Mouse (Mus musculus) limb, embryonic 12.5 days (tissue): ENCODE measurements around the gene Lpgat1. TPM values are rescaled to one million over a fixed set of nuclear protein-coding genes. Genes with fewer than 3 reads are reported as not detected.

Source experiments
- ATAC-seq: fragments of 200-750 bp; cut with Nextera tagmentation; 2 replicates; pipeline ENCODE4 v1.8.0; 2017; ENCODE audit warnings: low read depth, moderate TSS enrichment; ENCODE audit not compliant: insufficient number of reproducible peaks, insufficient read depth, low FRiP score, low TSS enrichment
- H3K27ac ChIP-seq: fragments of 300-500 bp; sonication (generic); 2 replicates; pipeline ENCODE4 v1.5.1; 2016; ENCODE audit warnings: mild to moderate bottlenecking, moderate library complexity
- H3K27me3 ChIP-seq: fragments of 300-500 bp; sonication (generic); 2 replicates; pipeline ENCODE4 v1.6.1; 2016; ENCODE audit warnings: mild to moderate bottlenecking, moderate library complexity
- H3K36me3 ChIP-seq: fragments of 300-500 bp; sonication (generic); 2 replicates; pipeline ENCODE4 v1.6.1; 2016; ENCODE audit warnings: mild to moderate bottlenecking, moderate library complexity
- H3K4me1 ChIP-seq: fragments of 300-500 bp; sonication (generic); replicated peaks from 2 replicates; pipeline ENCODE4 v1.6.1; 2016
- H3K4me2 ChIP-seq: fragments of 300-500 bp; sonication (generic); 2 replicates; pipeline ENCODE4 v1.6.1; 2016; ENCODE audit warnings: mild to moderate bottlenecking, moderate library complexity
- H3K4me3 ChIP-seq: fragments of 300-500 bp; sonication (generic); replicated peaks from 2 replicates; pipeline ENCODE4 v1.5.1; 2016; ENCODE audit warnings: mild to moderate bottlenecking
- H3K9ac ChIP-seq: fragments of 300-500 bp; sonication (generic); replicated peaks from 2 replicates; pipeline ENCODE4 v1.6.1; 2016; ENCODE audit warnings: mild to moderate bottlenecking, moderate library complexity
- H3K9me3 ChIP-seq: fragments of 300-500 bp; sonication (generic); 2 replicates; pipeline ENCODE4 v1.6.1; 2016; ENCODE audit warnings: mild to moderate bottlenecking, moderate library complexity
- WGBS: fragments of 180-500 bp; shearing (Covaris S2); methylation state at CpG from one replicate; pipeline ENCODE4 v1.1.7; 2016; 5-methylcytosine and 5-hydroxymethylcytosine counted together
- polyA plus RNA-seq: library from polyadenylated mRNA; unstranded; fragments of >200 nt; fragmentation: Nextera tagmentation; extraction: Ambion mirVana; gene quantifications from 2 replicates; pipeline ENCODE4 v1.2.1, GENCODE M21; 2016

Gene Lpgat1
- polyA plus RNA-seq, 1 experiment from 2014 or later = 51.0 TPM

GRCm38 (mm10) chr1:191736425-191736824, 18.8 kb downstream of the Lpgat1 start:
- ATAC-seq = no peak

GRCm38 (mm10) chr1:191737871-191738270, 20.2 kb downstream of the Lpgat1 start:
- no peak for ATAC-seq
- Histone ChIP-seq H3K4me3 (no peak overlapping the region), H3K27me3 (no peaks in the 10 kb centered on the region), H3K4me2 (no peak overlapping the region), H3K36me3 (peaks cover 16% of the 10 kb centered on the region; the same call in 1 of the 2 replicates), H3K4me1 (peaks cover 20% of the 10 kb centered on the region), H3K27ac (0 out of 2 replicates have a peak overlapping the region, but pooled peaks have one; percentile 50), H3K9ac (no peak overlapping the region), H3K9me3 (no peaks in the 10 kb centered on the region)
- 74% methylated on average over 6 of the region's 6 CpGs for WGBS

More at GRCm38 (mm10) chr1:191736425-191736824, 18.8 kb downstream of the Lpgat1 start:
- Histone ChIP-seq H3K27me3 (no peaks in the 10 kb centered on the region), H3K36me3 (peaks cover 24% of the 10 kb centered on the region; the same call in 1 of the 2 replicates), H3K4me2 (no peak overlapping the region), H3K9me3 (no peaks in the 10 kb centered on the region), H3K4me1 (peaks cover 20% of the 10 kb centered on the region), H3K27ac (0 out of 2 replicates have a peak overlapping the region, but pooled peaks have one; percentile 12), H3K4me3 (no peak overlapping the region), H3K9ac (no peak overlapping the region)

- H3K9me3 ChIP-seq = no peaks in the 10 kb centered on the region
- no peak overlapping the region for H3K4me3 ChIP-seq
- H3K4me1 ChIP-seq = peaks cover 20% of the 10 kb centered on the region
- H3K36me3 ChIP-seq = peaks cover 8% of the 10 kb centered on the region; the same call in 1 of the 2 replicates
- no peak overlapping the region for H3K4me2 ChIP-seq
- no peaks in the 10 kb centered on the region for H3K27me3 ChIP-seq
- ATAC-seq = no peak
- 76% methylated on average over 2 of the region's 2 CpGs for WGBS
- H3K9ac ChIP-seq = no peak overlapping the region
- no peak overlapping the region for H3K27ac ChIP-seq
Observed at GRCm38 (mm10) chr1:191738726-191739125, 21.1 kb downstream of the Lpgat1 start.

GRCm38 (mm10) chr1:191740587-191741361, 23.1 kb downstream of the Lpgat1 start:
- H3K4me1 ChIP-seq = peaks cover 20% of the 10 kb centered on the region
- no peaks in the 10 kb centered on the region for H3K27me3 ChIP-seq
- no peak overlapping the region for H3K27ac ChIP-seq
- H3K36me3 ChIP-seq = peaks cover 19% of the 10 kb centered on the region; the same call in 1 of the 2 replicates
- H3K9ac ChIP-seq = no peak overlapping the region
- no peak for ATAC-seq
- no peaks in the 10 kb centered on the region for H3K9me3 ChIP-seq
- no peak overlapping the region for H3K4me2 ChIP-seq
- WGBS = 88% methylated on average over 6 of the region's 6 CpGs
- H3K4me3 ChIP-seq = no peak overlapping the region

GRCm38 (mm10) chr1:191741635-191742034, 24.0 kb downstream of the Lpgat1 start:
- peaks cover 15% of the 10 kb centered on the region for H3K4me1 ChIP-seq
- no peak overlapping the region for H3K4me2 ChIP-seq
- no peaks in the 10 kb centered on the region for H3K9me3 ChIP-seq
- peaks cover 20% of the 10 kb centered on the region; the same call in 1 of the 2 replicates for H3K36me3 ChIP-seq
- H3K4me3 ChIP-seq = no peak overlapping the region
- H3K27ac ChIP-seq = no peak overlapping the region
- H3K9ac ChIP-seq = no peak overlapping the region
- no peak for ATAC-seq
- H3K27me3 ChIP-seq = no peaks in the 10 kb centered on the region
- 90% methylated on average over 4 of the region's 4 CpGs for WGBS

- 26% methylated on average over 1 of the region's 1 CpGs for WGBS
- ATAC-seq = no peak
Observed at GRCm38 (mm10) chr1:191748431-191748830, 30.8 kb downstream of the Lpgat1 start.

GRCm38 (mm10) chr1:191756520-191757199, 39.0 kb downstream of the Lpgat1 start:
- Histone ChIP-seq H3K4me2 (no peak overlapping the region), H3K27ac (no peak overlapping the region), H3K27me3 (no peaks in the 10 kb centered on the region), H3K9me3 (no peaks in the 10 kb centered on the region), H3K36me3 (peaks cover 71% of the 10 kb centered on the region), H3K4me3 (no peak overlapping the region), H3K4me1 (no peaks in the 10 kb centered on the region), H3K9ac (no peak overlapping the region)
- no peak for ATAC-seq
- WGBS = 99% methylated on average over 3 of the region's 3 CpGs

More at GRCm38 (mm10) chr1:191748431-191748830, 30.8 kb downstream of the Lpgat1 start:
- Histone ChIP-seq H3K9me3 (no peaks in the 10 kb centered on the region), H3K4me2 (no peak overlapping the region), H3K4me3 (no peak overlapping the region), H3K27ac (no peak overlapping the region), H3K27me3 (no peaks in the 10 kb centered on the region), H3K9ac (no peak overlapping the region), H3K4me1 (peaks cover 5% of the 10 kb centered on the region; the same call in 1 of the 2 replicates), H3K36me3 (peaks cover 30% of the 10 kb centered on the region)

- H3K4me2 ChIP-seq = no peak overlapping the region
- no peak for ATAC-seq
- no peak overlapping the region for H3K27ac ChIP-seq
- no peaks in the 10 kb centered on the region for H3K4me1 ChIP-seq
- no peaks in the 10 kb centered on the region for H3K27me3 ChIP-seq
- 88% methylated on average over 5 of the region's 5 CpGs for WGBS
- no peak overlapping the region for H3K9ac ChIP-seq
- peaks cover 66% of the 10 kb centered on the region for H3K36me3 ChIP-seq
- no peak overlapping the region for H3K4me3 ChIP-seq
- no peaks in the 10 kb centered on the region for H3K9me3 ChIP-seq
Observed at GRCm38 (mm10) chr1:191774106-191774505, 56.5 kb downstream of the Lpgat1 start.

- Histone ChIP-seq H3K4me1 (no peaks in the 10 kb centered on the region), H3K36me3 (peaks cover 76% of the 10 kb centered on the region), H3K4me3 (no peak overlapping the region), H3K4me2 (no peak overlapping the region), H3K9ac (no peak overlapping the region), H3K27ac (no peak overlapping the region), H3K9me3 (no peaks in the 10 kb centered on the region), H3K27me3 (no peaks in the 10 kb centered on the region)
- 92% methylated on average over 8 of the region's 8 CpGs for WGBS
- no peak for ATAC-seq
Observed at GRCm38 (mm10) chr1:191775116-191775515, 57.5 kb downstream of the Lpgat1 start.

- Histone ChIP-seq H3K4me3 (no peak overlapping the region), H3K9ac (no peak overlapping the region), H3K4me2 (no peak overlapping the region), H3K27me3 (no peaks in the 10 kb centered on the region), H3K9me3 (no peaks in the 10 kb centered on the region), H3K4me1 (no peaks in the 10 kb centered on the region), H3K27ac (no peak overlapping the region), H3K36me3 (peaks cover 81% of the 10 kb centered on the region)
- 54% methylated on average over 8 of the region's 8 CpGs for WGBS
- ATAC-seq = no peak
Observed at GRCm38 (mm10) chr1:191777521-191777920, 59.9 kb downstream of the Lpgat1 start.

GRCm38 (mm10) chr1:191780470-191780869, 62.8 kb downstream of the Lpgat1 start:
- no peaks in the 10 kb centered on the region for H3K9me3 ChIP-seq
- H3K9ac ChIP-seq = no peak overlapping the region
- H3K27me3 ChIP-seq = no peaks in the 10 kb centered on the region
- WGBS = 97% methylated on average over 1 of the region's 1 CpGs
- H3K4me3 ChIP-seq = no peak overlapping the region
- H3K4me1 ChIP-seq = no peaks in the 10 kb centered on the region
- no peak overlapping the region for H3K4me2 ChIP-seq
- no peak overlapping the region for H3K27ac ChIP-seq
- no peak for ATAC-seq
- H3K36me3 ChIP-seq = peaks cover 56% of the 10 kb centered on the region
